10 mouse cellular contexts compared by ENCODE assay signal in genomic region chr9:45932571-45933415, GRCm38 (mm10). TPM values are rescaled to one million over a fixed set of nuclear protein-coding genes. Genes with fewer than 3 reads are reported as not detected.
DNase-seq lines count a peak whose midpoint lies in the region; ATAC-seq and TF ChIP-seq lines count a peak whose summit lies in the region.
"Had no signal": no experiment of that assay in that cellular context is flagged by ENCODE, and none has a peak within 500 bp of the region (broad histone marks: within the 10 kb centered on the region; RNA-seq: fewer than 3 reads in every experiment).

No protein-coding gene starts in this region.

- no peak overlapping the region for H3K4me3 ChIP-seq in kidney, embryonic 14.5 days (ENCODE audit: low read length)
- no peak overlapping the region for H3K4me3 ChIP-seq in brown adipose tissue, adult 24 weeks (ENCODE audit: insufficient read depth, low read depth, low read length)
- peak overlapping the region; percentile 16 for H3K4me3 ChIP-seq in intestine, postnatal 0 days (ENCODE audit: low read depth, low read length)
- H3K4me3 ChIP-seq in liver, postnatal 0 days (ENCODE audit: low read depth, low read length), result no peak overlapping the region; the same call in 1 of the 2 replicates

- WGBS in kidney, embryonic 14.5 days, result 67% methylated on average over 11 of the region's 11 CpGs
- WGBS in intestine, postnatal 0 days, result 39% methylated on average over 11 of the region's 11 CpGs
- 53% methylated on average over 11 of the region's 11 CpGs for WGBS in liver, postnatal 0 days (ENCODE audit: insufficient replicate concordance)

- H3K9me3 ChIP-seq in kidney, embryonic 14.5 days (ENCODE audit: control insufficient read depth, low read length), result no peaks in the 10 kb centered on the region
- H3K9me3 ChIP-seq in intestine, postnatal 0 days (ENCODE audit: control insufficient read depth), result no peaks in the 10 kb centered on the region
- no peaks in the 10 kb centered on the region for H3K9me3 ChIP-seq in liver, postnatal 0 days (ENCODE audit: low read length)

- no peaks in the 10 kb centered on the region for H3K27me3 ChIP-seq in kidney, embryonic 14.5 days (ENCODE audit: control insufficient read depth, insufficient read depth, low read length)
- no peaks in the 10 kb centered on the region for H3K27me3 ChIP-seq in intestine, postnatal 0 days (replicated peaks; ENCODE audit: control insufficient read depth, insufficient read depth, low read length)
- no peaks in the 10 kb centered on the region for H3K27me3 ChIP-seq in liver, postnatal 0 days (ENCODE audit: insufficient read depth, low read length)
- H3K27me3 ChIP-seq: Patski had no signal

- TF ChIP-seq EP300 in liver, postnatal 0 days (IDR thresholded peaks at IDR 0.05; ENCODE audit: low read depth), result no peak

- peaks cover 10% of the 10 kb centered on the region; the same call in 1 of the 2 replicates for H3K4me1 ChIP-seq in kidney, embryonic 14.5 days (ENCODE audit: control insufficient read depth, insufficient read depth, low read length)
- H3K4me1 ChIP-seq in brown adipose tissue, adult 24 weeks (ENCODE audit: control insufficient read depth, insufficient read depth, insufficient read length, low read length), result peaks cover 9% of the 10 kb centered on the region
- no peaks in the 10 kb centered on the region for H3K4me1 ChIP-seq in intestine, postnatal 0 days (replicated peaks; ENCODE audit: control insufficient read depth, insufficient read depth, low read length)
- peaks cover 11% of the 10 kb centered on the region for H3K4me1 ChIP-seq in liver, postnatal 0 days (ENCODE audit: insufficient read depth)

- peak; percentile 45 for DNase-seq in kidney, adult 18-20 months
- peak; percentile 51 for DNase-seq in liver, postnatal 0 days
- no peak for DNase-seq in gastrocnemius, postnatal 14 days
- no peak for DNase-seq in testis, postnatal 10 days (ENCODE audit: low spot score)
- DNase-seq in cerebellum, adult 9-11 months, result no peak
- DNase-seq: embryo, embryonic 11 days had no signal

- H3K4me2 ChIP-seq in kidney, embryonic 14.5 days (replicated peaks; ENCODE audit: low read depth, low read length), result no peak overlapping the region
- peak overlapping the region; percentile 35 for H3K4me2 ChIP-seq in intestine, postnatal 0 days (replicated peaks; ENCODE audit: low read depth)
- H3K4me2 ChIP-seq in liver, postnatal 0 days (ENCODE audit: low read depth, low read length), result peak overlapping the region; percentile 56

- H3K27ac ChIP-seq in kidney, embryonic 14.5 days (ENCODE audit: low read depth, low read length), result no peak overlapping the region
- peak overlapping the region; percentile 43 for H3K27ac ChIP-seq in brown adipose tissue, adult 24 weeks (replicated peaks; ENCODE audit: low read depth, low read length)
- peak overlapping the region; percentile 67 for H3K27ac ChIP-seq in intestine, postnatal 0 days (ENCODE audit: low read depth, low read length)
- H3K27ac ChIP-seq in liver, postnatal 0 days (ENCODE audit: low read depth), result peak overlapping the region; percentile 86

- H3K36me3 ChIP-seq in kidney, embryonic 14.5 days (ENCODE audit: control insufficient read depth, insufficient read depth, low read length), result peaks cover 27% of the 10 kb centered on the region
- H3K36me3 ChIP-seq in intestine, postnatal 0 days (ENCODE audit: control insufficient read depth, insufficient read depth), result peaks cover 40% of the 10 kb centered on the region
- peaks cover 32% of the 10 kb centered on the region for H3K36me3 ChIP-seq in liver, postnatal 0 days (replicated peaks; ENCODE audit: insufficient read depth, low read length)

- ATAC-seq in kidney, embryonic 14.5 days (ENCODE audit: low FRiP score, low TSS enrichment), result no peak
- ATAC-seq in intestine, postnatal 0 days, result peak; percentile 36; the same call in 1 of the 2 replicates
- peak; percentile 53 for ATAC-seq in liver, postnatal 0 days
- ATAC-seq: Patski had no signal

- no peak overlapping the region for H3K9ac ChIP-seq in kidney, embryonic 14.5 days (ENCODE audit: low read depth, low read length)
- H3K9ac ChIP-seq in intestine, postnatal 0 days (ENCODE audit: low read depth, low read length), result no peak overlapping the region
- peak overlapping the region; percentile 52 for H3K9ac ChIP-seq in liver, postnatal 0 days (replicated peaks)

- intact Hi-C loops in gastrocnemius, postnatal 14 days (cut with DNase I; ENCODE audit: low total_unique reads), result no loop called here

- TF ChIP-seq CTCF in intestine, postnatal 0 days (IDR thresholded peaks at IDR 0.05; ENCODE audit: low read depth), result no peak
- TF ChIP-seq CTCF in liver, postnatal 0 days (IDR thresholded peaks at IDR 0.05; ENCODE audit: low read depth), result no peak

RNA-seq across cellular contexts. Expression of gene Tagln, which starts 3.1 kb away (rescaled TPM):
- 31.5 and 35.9 TPM in 2 replicates for polyA plus RNA-seq in kidney, embryonic 14.5 days (2014; fragmentation: Nextera tagmentation; extraction: Ambion mirVana)
- polyA plus RNA-seq in brown adipose tissue, adult 24 weeks (2012; ENCODE audit: insufficient read depth, insufficient read length, missing spikeins), result 17.2 and 26.0 TPM in 2 replicates
- 416 and 455 TPM in 2 replicates for polyA plus RNA-seq in intestine, postnatal 0 days (2015; fragmentation: Nextera tagmentation; extraction: Ambion mirVana)
- polyA plus RNA-seq in liver, postnatal 0 days (2015; fragmentation: Nextera tagmentation; extraction: Ambion mirVana), result 3.6 and 5.2 TPM in 2 replicates
- total RNA-seq in gastrocnemius, postnatal 14 days (2021), result 10 to 100 TPM; 43.4 to 64.7 TPM

RNA-seq across cellular contexts. Expression of gene Sidt2, which starts 22.3 kb away (rescaled TPM):
- 26.8 and 42.3 TPM in 2 replicates for polyA plus RNA-seq in kidney, embryonic 14.5 days (2014; fragmentation: Nextera tagmentation; extraction: Ambion mirVana)
- polyA plus RNA-seq in brown adipose tissue, adult 24 weeks (2012; ENCODE audit: insufficient read depth, insufficient read length, missing spikeins), result 19.6 and 42.1 TPM in 2 replicates
- 65.0 and 70.5 TPM in 2 replicates for polyA plus RNA-seq in intestine, postnatal 0 days (2015; fragmentation: Nextera tagmentation; extraction: Ambion mirVana)
- polyA plus RNA-seq in liver, postnatal 0 days (2015; fragmentation: Nextera tagmentation; extraction: Ambion mirVana), result 23.5 and 23.6 TPM in 2 replicates
- total RNA-seq in gastrocnemius, postnatal 14 days (2021), result 10 to 100 TPM; 53.8 to 60.0 TPM

RNA-seq across cellular contexts. Expression of gene Rnf214, which starts 26.1 kb away (rescaled TPM):
- 54.0 and 74.3 TPM in 2 replicates for polyA plus RNA-seq in kidney, embryonic 14.5 days (2014; fragmentation: Nextera tagmentation; extraction: Ambion mirVana)
- 20.6 and 23.0 TPM in 2 replicates for polyA plus RNA-seq in brown adipose tissue, adult 24 weeks (2012; ENCODE audit: insufficient read depth, insufficient read length, missing spikeins)
- polyA plus RNA-seq in intestine, postnatal 0 days (2015; fragmentation: Nextera tagmentation; extraction: Ambion mirVana), result 21.5 and 27.6 TPM in 2 replicates
- polyA plus RNA-seq in liver, postnatal 0 days (2015; fragmentation: Nextera tagmentation; extraction: Ambion mirVana), result 13.0 and 15.9 TPM in 2 replicates
- 10 to 100 TPM; 21.2 to 25.9 TPM for total RNA-seq in gastrocnemius, postnatal 14 days (2021)

RNA-seq across cellular contexts. Expression of gene Pcsk7, which starts 26.5 kb away (rescaled TPM):
- polyA plus RNA-seq in kidney, embryonic 14.5 days (2014; fragmentation: Nextera tagmentation; extraction: Ambion mirVana), result 7.8 and 16.2 TPM in 2 replicates
- 9.5 and 11.6 TPM in 2 replicates for polyA plus RNA-seq in brown adipose tissue, adult 24 weeks (2012; ENCODE audit: insufficient read depth, insufficient read length, missing spikeins)
- 16.9 and 17.3 TPM in 2 replicates for polyA plus RNA-seq in intestine, postnatal 0 days (2015; fragmentation: Nextera tagmentation; extraction: Ambion mirVana)
- 5.8 and 6.8 TPM in 2 replicates for polyA plus RNA-seq in liver, postnatal 0 days (2015; fragmentation: Nextera tagmentation; extraction: Ambion mirVana)
- total RNA-seq in gastrocnemius, postnatal 14 days (2021), result 10 to 100 TPM; 13.7 to 13.9 TPM

Comparison
In these comparisons a context has a peak if more than half of its experiments do, and no peak if none do; other contexts are left out.
1. DNase-seq: peak in kidney, adult 18-20 months (single experiment) and liver, postnatal 0 days (single experiment); none in gastrocnemius, postnatal 14 days (single experiment), testis, postnatal 10 days (single experiment) and cerebellum, adult 9-11 months (single experiment).
2. RNA of gene Tagln, which starts 3.1 kb away (polyA plus RNA-seq): 416 to 455 TPM in intestine, postnatal 0 days; 31.5 to 35.9 TPM in kidney, embryonic 14.5 days, 17.2 to 26.0 TPM in brown adipose tissue, adult 24 weeks and 3.6 to 5.2 TPM in liver, postnatal 0 days; every median in the first group is over 10 times any median in the second.